Mouse (Mus musculus) kidney, adult 2 months (tissue): ENCODE results near the gene T2. TPM values are rescaled to one million over a fixed set of nuclear protein-coding genes. Genes with fewer than 3 reads are reported as not detected.
A peak's percentile ranks its signal among the peaks of the same experiment; 100 is the strongest.
"Not testable (repeated sequence)": the region's sequence is repeated elsewhere in the genome, so short reads cannot be mapped to it uniquely, and the experiment has no call there.

Experiments used
- DNase-seq: peaks from one replicate; pipeline ENCODE4 v3.0.0; 2021
- H3K27ac ChIP-seq: fragments of 200-500 bp; 2 replicates; pipeline ENCODE4 v1.5.1; 2012; ENCODE audit warnings: low read depth, low read length, control low read depth, inconsistent platforms; ENCODE audit not compliant: insufficient read depth
- H3K27me3 ChIP-seq: fragments of 200-500 bp; replicated peaks from 2 replicates; pipeline ENCODE4 v1.6.1; 2012; ENCODE audit warnings: mild to moderate bottlenecking, moderate library complexity, low read length, inconsistent platforms; ENCODE audit not compliant: control insufficient read depth, insufficient read depth
- H3K36me3 ChIP-seq: fragments of 200-500 bp; 2 replicates; pipeline ENCODE4 v1.6.1; 2012; ENCODE audit warnings: mild to moderate bottlenecking, moderate library complexity, low read length, inconsistent platforms; ENCODE audit not compliant: control insufficient read depth, insufficient read depth
- H3K4me1 ChIP-seq: fragments of 200-500 bp; 2 replicates; pipeline ENCODE4 v1.6.1; 2011; ENCODE audit warnings: low read length; ENCODE audit not compliant: control insufficient read depth, insufficient read depth
- H3K4me3 ChIP-seq: fragments of 200-500 bp; 2 replicates; pipeline ENCODE4 v1.5.1; 2011; ENCODE audit warnings: mild to moderate bottlenecking, low read depth, low read length, control low read depth; ENCODE audit not compliant: insufficient read depth
- CTCF ChIP-seq: fragments of 200-500 bp; conservative IDR thresholded peaks from 2 replicates; pipeline ENCODE4 v1.5.1; 2011; ENCODE audit warnings: low read depth, mild to moderate bottlenecking, control low read depth, low read length, moderate library complexity, mixed read lengths; ENCODE audit not compliant: insufficient read depth, insufficient read length
- POLR2A ChIP-seq: fragments of 200-500 bp; IDR thresholded peaks from one replicate; pipeline ENCODE4 v1.6.1; 2011; ENCODE audit warnings: low read depth, low read length, control low read depth
- WGBS: fragments of 180-500 bp; shearing (Covaris S2); methylation state at CpG from one replicate; pipeline ENCODE4 v1.1.7; 2018; 5-methylcytosine and 5-hydroxymethylcytosine counted together
- polyA plus RNA-seq: library from polyadenylated mRNA; depleted of rRNA; stranded (reverse); fragments of >200 nt; gene quantifications from 2 replicates; pipeline ENCODE4 v1.2.3, GENCODE M21; 2012; rRNA removed

The T2 gene
- polyA plus RNA-seq, result 0.06 TPM in 1 of 2 replicates, not detected in the other

- H3K27ac ChIP-seq, result no peak within 1 kb of the TSS
- H3K36me3 ChIP-seq, result no peaks in the 10 kb centered on the region
- 86% methylated on average over 6 of the region's 6 CpGs for WGBS
- no peak for DNase-seq
- no peak within 1 kb of the TSS for H3K4me3 ChIP-seq
- no peaks in the 10 kb centered on the region for H3K4me1 ChIP-seq
- no peaks in the 10 kb centered on the region for H3K27me3 ChIP-seq
- TF ChIP-seq POLR2A (no peak), CTCF (no peak)
Measured at GRCm38 (mm10) chr17:8355692-8356091, at the start of gene T2. TSS of gene T2 (plus strand) at chr17:8355992.

GRCm38 (mm10) chr17:8310838-8311614 lies 44.8 kb upstream of the T2 start, which contains the start of gene Sft2d1:
TSS of gene Sft2d1 (plus strand) at chr17:8311102.
- H3K4me1 ChIP-seq, result peaks cover 32% of the 10 kb centered on the region
- peak; percentile 98 for DNase-seq
- H3K36me3 ChIP-seq, result no peaks in the 10 kb centered on the region
- no peak for TF ChIP-seq POLR2A
- no peak for TF ChIP-seq CTCF
- no peaks in the 10 kb centered on the region for H3K27me3 ChIP-seq
- under 1% methylated on average over 54 of the region's 54 CpGs for WGBS
- peak within 1 kb of the TSS; percentile 63 for H3K4me3 ChIP-seq
- peak within 1 kb of the TSS; percentile 87 for H3K27ac ChIP-seq

- H3K27ac ChIP-seq, result peak overlapping the region; percentile 87
- no peaks in the 10 kb centered on the region for H3K27me3 ChIP-seq
- TF ChIP-seq POLR2A (no peak), CTCF (no peak)
- H3K4me1 ChIP-seq, result peaks cover 32% of the 10 kb centered on the region
- no peaks in the 10 kb centered on the region for H3K36me3 ChIP-seq
- WGBS, result 16% methylated on average over 3 of the region's 3 CpGs
- DNase-seq, result peak; percentile 59
- H3K4me3 ChIP-seq, result peak overlapping the region; percentile 63
Measured at GRCm38 (mm10) chr17:8311751-8312150, 44.0 kb upstream of the T2 start.

GRCm38 (mm10) chr17:8313976-8314375 lies 41.8 kb upstream of the T2 start:
- peak overlapping the region; percentile 87 for H3K27ac ChIP-seq
- peak; percentile 84 for DNase-seq
- WGBS, result 56% methylated on average over 3 of the region's 3 CpGs
- no peak overlapping the region for H3K4me3 ChIP-seq
- H3K4me1 ChIP-seq, result peaks cover 34% of the 10 kb centered on the region
- H3K27me3 ChIP-seq, result no peaks in the 10 kb centered on the region
- no peaks in the 10 kb centered on the region for H3K36me3 ChIP-seq
- TF ChIP-seq CTCF (no peak), POLR2A (no peak)

GRCm38 (mm10) chr17:8316251-8316650 lies 39.5 kb upstream of the T2 start:
- Histone ChIP-seq H3K36me3 (no peaks in the 10 kb centered on the region), H3K4me1 (peaks cover 34% of the 10 kb centered on the region), H3K4me3 (no peak overlapping the region), H3K27me3 (no peaks in the 10 kb centered on the region), H3K27ac (no peak overlapping the region)
- peak; percentile 44 for DNase-seq
- WGBS, result 97% methylated on average over 1 of the region's 1 CpGs
- TF ChIP-seq CTCF (peak; percentile 56), POLR2A (no peak)

- 53% methylated on average over 10 of the region's 11 CpGs for WGBS
- H3K27me3 ChIP-seq, H3K36me3 ChIP-seq, DNase-seq, H3K27ac ChIP-seq, H3K4me1 ChIP-seq, H3K4me3 ChIP-seq: not testable (repeated sequence)
Measured at GRCm38 (mm10) chr17:8326877-8327276, 28.9 kb upstream of the T2 start.

GRCm38 (mm10) chr17:8328511-8329174 lies 27.1 kb upstream of the T2 start:
- WGBS, result 79% methylated on average over 7 of the region's 7 CpGs
- no peaks in the 10 kb centered on the region for H3K27me3 ChIP-seq
- DNase-seq, result peak; percentile 23
- TF ChIP-seq POLR2A (no peak), CTCF (peak; percentile 43)
- no peak overlapping the region for H3K27ac ChIP-seq
- H3K36me3 ChIP-seq, result no peaks in the 10 kb centered on the region; the same call in none of the 2 replicates
- H3K4me1 ChIP-seq, result no peaks in the 10 kb centered on the region
- H3K4me3 ChIP-seq, result no peak overlapping the region

GRCm38 (mm10) chr17:8330602-8331001 lies 25.2 kb upstream of the T2 start:
- no peak overlapping the region for H3K4me3 ChIP-seq
- 76% methylated on average over 5 of the region's 5 CpGs for WGBS
- H3K36me3 ChIP-seq, result no peaks in the 10 kb centered on the region; the same call in none of the 2 replicates
- no peak overlapping the region for H3K27ac ChIP-seq
- no peaks in the 10 kb centered on the region for H3K4me1 ChIP-seq
- no peak for DNase-seq
- TF ChIP-seq CTCF (no peak), POLR2A (no peak)
- no peaks in the 10 kb centered on the region for H3K27me3 ChIP-seq

- not testable (repeated sequence) for H3K4me1 ChIP-seq, DNase-seq, H3K36me3 ChIP-seq, H3K27me3 ChIP-seq, H3K4me3 ChIP-seq, H3K27ac ChIP-seq
- whole genome bisulfite sequencing, result 92% methylated on average over 1 of the region's 5 CpGs
Measured at GRCm38 (mm10) chr17:8337159-8337558, 18.6 kb upstream of the T2 start, which contains the start of gene Prr18. TSS of gene Prr18 (plus strand) at chr17:8337459.
